Mouse (Mus musculus) lung, postnatal 0 days (tissue): ENCODE results near the gene Dnal4.

Experiments
- CTCF ChIP-seq: IDR thresholded peaks from 2 replicates; pipeline ENCODE4 v1.5.1; 2016; ENCODE audit warnings: antibody characterized with exemption, mild to moderate bottlenecking
- EP300 ChIP-seq: IDR thresholded peaks from 2 replicates; pipeline ENCODE4 v1.6.1; 2016; ENCODE audit warnings: antibody characterized with exemption, mild to moderate bottlenecking, control low read depth

DNA sequence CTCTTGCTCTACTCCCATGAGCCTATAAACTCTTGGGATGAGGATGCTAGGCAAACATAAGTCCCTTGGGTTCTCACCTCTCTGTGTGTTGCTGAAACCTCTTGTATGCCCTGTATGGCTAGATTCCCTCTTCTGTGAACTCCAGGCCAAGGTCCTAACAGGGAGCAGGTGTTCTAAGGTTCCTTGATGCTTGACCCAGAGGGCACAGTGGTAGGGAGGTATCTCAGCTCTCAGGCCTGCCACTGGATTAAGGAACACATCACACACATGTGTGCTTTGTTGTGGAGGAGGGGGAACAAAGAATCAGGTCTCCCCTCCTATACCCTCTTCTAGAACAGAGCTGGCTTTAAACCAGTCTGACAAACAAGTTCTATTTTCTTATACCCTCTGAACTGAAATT is at the start of gene Dnal4:
- TF ChIP-seq CTCF (no peak), EP300 (no peak)
